Mouse (Mus musculus) left cerebral cortex, postnatal 36 days (tissue): Measurements from ENCODE around the gene Trim2. TPM values are rescaled to one million over a fixed set of nuclear protein-coding genes. Genes with fewer than 3 reads are reported as not detected.

Source experiments
- DNase-seq, 2 experiments: peaks; one replicate each; pipeline ENCODE4 v3.0.0; 2021 to 2022; ENCODE audit warnings: low spot score in 2 of 2, mixed read lengths in 1 of 2
- intact Hi-C: fragments of 180-260 bp; cut with DNase I; formaldehyde crosslinking; loops from one replicate; pipeline ENCODE4 v1.15.1; 2025
- total RNA-seq, 2 experiments: library from RNA; stranded (reverse); gene quantifications; 2 replicates each; pipeline ENCODE4 v1.2.3; 2021

Trim2 gene
- total RNA-seq, 2 experiments from 2014 or later, result 246 to 252 TPM

DNA sequence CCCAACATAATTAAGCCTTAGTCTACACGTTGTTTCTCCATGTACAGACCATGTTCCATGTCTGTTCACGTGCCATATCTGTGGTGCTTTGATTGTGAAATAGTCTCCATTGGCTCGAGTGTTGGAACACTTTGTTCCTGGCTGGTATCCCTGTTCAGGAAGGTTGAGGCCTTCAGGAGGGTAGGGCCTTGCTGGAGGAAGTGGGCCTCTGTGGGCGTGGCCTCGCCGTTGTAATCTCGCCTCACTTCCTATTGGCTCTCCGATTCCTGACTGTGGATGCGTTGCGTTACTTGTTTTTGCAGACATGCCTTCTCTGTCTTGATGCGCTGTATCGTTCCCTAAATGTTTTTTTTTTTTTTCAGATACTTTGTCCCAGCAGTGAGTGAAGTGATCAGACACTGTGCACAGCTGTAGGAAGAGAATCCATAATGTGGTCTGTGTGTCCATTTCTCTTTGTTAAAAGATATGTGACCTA lies 18.3 kb upstream of the Trim2 start:
- DNase-seq, result no peak
- intact Hi-C loops, result no loop called here

DNA sequence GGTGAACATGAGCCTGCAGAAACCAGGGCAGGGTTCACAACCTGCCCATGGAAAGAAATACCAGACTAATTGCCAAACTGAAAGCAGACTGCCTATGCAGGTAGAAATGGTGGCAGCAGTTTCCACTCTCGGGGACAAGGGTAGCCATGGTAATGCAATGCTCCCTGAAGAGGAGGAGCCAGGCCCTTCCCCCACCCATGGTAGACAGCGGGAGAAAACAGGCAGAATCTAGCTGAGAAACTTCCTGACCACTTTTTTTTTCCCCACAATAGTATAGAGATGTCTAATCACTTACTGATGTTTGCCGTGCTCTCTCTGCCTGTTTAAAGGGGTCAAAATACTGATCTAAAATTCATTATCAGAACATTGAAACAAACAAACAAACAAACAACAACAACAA lies 17.8 kb upstream of the Trim2 start:
- intact Hi-C loops, result no loop called here
- no peak for DNase-seq

DNA sequence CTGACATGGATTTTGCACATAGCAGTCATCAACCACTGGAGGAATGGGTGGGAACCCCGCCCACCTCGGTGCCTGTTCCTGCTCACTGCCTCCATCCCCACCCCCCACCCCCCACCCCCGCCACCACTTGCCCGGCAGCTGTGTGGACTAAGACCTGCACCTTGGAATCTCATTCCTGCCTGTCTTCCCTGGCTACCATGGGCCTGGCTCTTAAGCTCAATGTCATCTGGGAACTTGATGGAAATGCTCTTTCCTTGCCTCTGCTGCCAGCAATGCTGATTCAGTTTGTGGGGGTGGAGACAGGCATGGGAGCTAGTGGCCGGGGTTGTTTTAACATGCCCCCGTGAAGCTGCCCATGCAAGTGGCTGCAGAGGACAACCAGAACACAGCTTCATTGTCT lies 17.3 kb upstream of the Trim2 start:
- intact Hi-C loops, result no loop called here
- DNase-seq, result no peak

DNA sequence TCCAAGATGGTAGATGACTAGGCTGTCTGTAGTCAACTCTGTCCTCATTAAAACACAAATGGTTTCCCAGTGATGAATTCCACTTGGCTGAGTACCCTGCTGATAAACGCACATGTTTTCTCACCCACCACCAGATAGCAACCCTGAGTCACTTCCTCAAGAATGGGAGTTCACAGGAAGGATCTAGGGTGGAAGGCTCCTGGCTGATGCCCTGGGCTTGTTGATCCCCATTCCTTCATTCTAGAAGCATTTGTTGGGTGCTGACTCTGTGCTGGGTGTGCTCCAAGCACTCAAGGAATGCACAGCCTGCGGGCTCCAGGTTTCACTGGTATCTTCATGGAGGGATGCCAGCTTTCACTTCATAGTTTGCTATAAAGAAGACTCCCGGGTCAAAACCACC lies 12.8 kb upstream of the Trim2 start:
- intact Hi-C loops, result loop anchor here (10.0 kb wide), 2 partner anchors 225 to 375 kb away; no protein-coding TSS in a partner anchor
- DNase-seq, result no peak

DNA sequence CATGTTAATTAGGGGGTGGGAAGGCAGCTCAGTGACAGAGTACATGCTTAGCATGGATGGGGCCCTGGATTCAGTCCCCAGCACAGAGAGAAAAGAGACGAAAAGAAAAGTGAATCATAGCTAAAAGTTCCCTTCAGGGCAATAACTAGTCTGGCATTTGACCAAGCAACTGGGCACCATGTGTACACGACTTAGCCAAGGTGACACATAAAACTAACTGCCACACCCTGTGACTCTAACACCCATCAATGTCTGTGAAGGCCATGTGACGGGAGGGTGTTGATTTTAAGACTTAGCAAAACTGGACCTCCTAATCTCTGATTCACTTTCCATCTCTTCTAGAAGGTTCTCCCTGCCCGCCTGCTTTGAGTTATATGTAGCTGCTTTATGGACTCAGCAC lies 12.2 kb upstream of the Trim2 start:
- no peak for DNase-seq
- intact Hi-C loops, result loop anchor here (10.0 kb wide), 2 partner anchors 226 to 374 kb away; no protein-coding TSS in a partner anchor

DNA sequence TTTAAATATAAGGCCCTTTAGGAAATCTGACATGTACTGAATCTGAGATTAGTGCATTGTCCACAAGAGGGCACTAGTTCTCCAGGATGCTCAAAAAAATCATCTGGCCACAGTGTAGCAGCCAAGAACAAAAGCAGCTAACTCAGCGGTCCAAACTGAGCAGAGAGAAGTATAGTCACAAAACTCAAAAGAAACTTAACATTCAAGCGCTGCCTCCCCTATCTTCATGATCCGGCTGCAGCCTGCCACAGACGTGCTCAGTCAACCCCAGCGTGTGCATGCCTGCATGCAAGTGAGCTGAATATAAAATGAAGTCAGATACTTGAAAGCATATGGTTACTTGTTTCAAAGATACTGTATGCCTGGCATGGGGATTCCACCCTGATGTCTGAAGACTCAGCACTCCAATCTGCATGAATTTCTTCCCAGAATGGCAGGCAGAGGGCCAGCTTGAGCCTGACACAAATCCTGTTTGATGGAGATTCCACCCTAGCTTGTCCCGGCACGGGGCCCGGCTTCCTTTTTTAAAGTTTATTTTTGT lies 8.0 kb upstream of the Trim2 start:
- intact Hi-C loops, result loop anchor here (10.0 kb wide), 2 partner anchors 230 to 370 kb away; no protein-coding TSS in a partner anchor
- DNase-seq, result peak; percentile 19 to 40

DNA sequence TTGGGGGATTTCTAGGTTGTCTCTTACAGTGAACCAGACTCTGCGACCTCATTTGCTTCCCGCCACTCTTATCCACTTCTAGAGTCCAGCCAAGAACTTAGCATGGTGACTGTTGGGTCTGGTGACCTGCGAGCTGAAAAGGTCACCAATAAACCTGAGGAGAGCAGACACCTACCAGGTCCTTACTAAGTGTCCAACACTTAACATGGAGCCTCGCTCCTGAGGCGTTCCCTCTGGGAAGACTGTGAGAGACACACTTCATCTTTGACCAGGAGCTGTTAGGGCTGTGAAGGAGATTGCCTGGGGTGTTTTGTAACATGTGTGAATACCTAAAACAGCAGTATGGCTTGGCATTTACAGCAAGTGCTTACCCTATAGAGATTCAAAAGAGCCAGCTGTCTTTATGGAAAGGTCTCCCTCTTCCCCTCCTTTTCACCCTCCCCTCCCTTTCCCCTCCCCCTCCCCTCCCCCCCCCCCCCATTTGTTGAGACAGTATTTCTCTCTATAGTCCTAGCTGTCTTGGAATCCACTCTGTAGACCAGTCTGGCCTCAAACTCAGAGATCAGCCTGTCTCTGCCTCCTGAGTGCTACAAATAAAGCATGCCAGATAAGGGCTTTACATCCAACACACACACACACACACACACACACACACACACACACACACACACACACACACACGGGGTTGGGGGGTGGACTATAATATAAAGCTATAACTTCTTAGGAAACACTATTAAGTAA lies 7.3 kb upstream of the Trim2 start:
- intact Hi-C loops, result loop anchor here (1.0 to 10.0 kb wide), 3 partner anchors 139 to 369 kb away; no protein-coding TSS in a partner anchor
- no peak for DNase-seq

DNA sequence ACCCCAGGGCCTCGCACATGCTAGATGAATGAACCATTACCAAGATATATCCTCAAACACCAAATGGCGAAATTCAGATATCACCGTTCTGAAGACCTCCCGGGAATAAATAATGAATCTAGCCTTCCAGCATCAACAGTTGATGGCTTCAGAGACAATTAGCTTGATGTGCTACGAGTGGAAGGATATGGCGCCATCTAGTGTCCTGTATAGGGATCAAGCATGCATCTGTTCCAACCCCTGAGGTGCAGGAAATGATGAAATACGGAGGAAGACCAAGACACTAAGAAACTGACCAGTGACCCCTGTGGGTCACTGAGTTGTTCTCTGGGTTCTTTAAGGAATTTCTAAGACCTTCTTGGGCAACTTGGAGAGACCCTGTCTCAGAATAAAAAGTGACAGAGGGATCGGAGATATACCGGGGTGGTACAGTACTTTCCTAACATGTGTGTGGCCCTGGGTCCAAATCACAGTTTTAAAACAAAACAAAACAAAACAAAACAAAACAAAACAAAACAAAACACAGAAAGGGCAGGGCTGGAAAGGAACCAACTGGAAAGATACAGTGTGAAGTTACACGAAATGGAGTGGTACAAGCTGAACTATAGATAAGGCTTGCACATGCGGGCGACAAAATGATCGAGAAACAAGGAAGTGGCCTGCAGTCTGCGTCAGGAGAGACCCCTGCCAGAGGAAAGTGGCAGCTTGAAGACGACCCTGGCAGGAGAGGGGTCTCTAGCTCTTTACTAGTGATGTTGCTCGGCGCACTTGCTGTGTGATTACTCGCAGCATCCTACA lies 6.5 kb upstream of the Trim2 start:
- intact Hi-C loops, result loop anchor here (1.0 to 10.0 kb wide), 3 partner anchors 138 to 368 kb away; no protein-coding TSS in a partner anchor

DNA sequence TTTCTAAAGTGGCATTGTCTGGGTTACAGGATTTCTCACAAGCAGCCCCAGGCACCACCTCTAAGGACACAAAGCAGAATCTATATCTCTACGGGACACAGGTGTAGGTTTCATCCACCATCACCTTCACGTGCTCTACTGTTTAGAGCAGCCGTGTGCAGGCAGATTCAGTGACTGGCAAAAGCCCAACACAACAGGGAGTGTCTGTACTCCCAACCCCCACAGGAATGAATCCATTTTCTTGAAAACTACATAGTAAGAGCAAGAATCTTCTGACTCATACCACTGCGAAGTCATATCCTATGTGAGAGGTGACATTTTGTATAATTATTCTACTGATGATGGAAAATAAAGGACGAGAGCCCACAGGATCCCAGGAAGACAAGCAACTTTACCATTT lies 5.6 kb upstream of the Trim2 start:
- intact Hi-C loops, result loop anchor here (10.0 kb wide), 2 partner anchors 232 to 368 kb away; no protein-coding TSS in a partner anchor
- DNase-seq, result no peak

More for the DNA sequence above, 6.5 kb upstream of the Trim2 start:
- DNase-seq, result peak; percentile 29 to 66

DNA sequence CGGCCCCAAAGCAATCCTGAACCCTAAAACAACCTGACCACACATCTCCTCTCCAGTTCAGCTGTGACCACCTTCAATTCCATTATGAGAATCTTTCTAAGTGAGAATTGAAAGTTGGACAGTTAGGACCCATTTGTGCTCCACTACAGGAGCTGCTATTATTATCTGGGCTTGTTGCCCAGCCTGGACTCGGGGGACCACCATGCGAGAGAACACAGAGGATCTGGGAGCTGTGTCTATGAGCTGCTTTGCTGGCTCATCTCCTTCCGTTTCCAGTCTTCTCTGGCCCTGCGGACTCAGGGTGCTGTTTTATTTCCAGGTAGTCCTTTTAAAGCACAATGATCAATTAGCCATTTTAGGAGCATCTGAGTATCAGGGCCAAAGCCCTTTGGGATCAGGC lies 839 bp upstream of the Trim2 start:
- no peak for DNase-seq
- intact Hi-C loops, result no loop called here

DNA sequence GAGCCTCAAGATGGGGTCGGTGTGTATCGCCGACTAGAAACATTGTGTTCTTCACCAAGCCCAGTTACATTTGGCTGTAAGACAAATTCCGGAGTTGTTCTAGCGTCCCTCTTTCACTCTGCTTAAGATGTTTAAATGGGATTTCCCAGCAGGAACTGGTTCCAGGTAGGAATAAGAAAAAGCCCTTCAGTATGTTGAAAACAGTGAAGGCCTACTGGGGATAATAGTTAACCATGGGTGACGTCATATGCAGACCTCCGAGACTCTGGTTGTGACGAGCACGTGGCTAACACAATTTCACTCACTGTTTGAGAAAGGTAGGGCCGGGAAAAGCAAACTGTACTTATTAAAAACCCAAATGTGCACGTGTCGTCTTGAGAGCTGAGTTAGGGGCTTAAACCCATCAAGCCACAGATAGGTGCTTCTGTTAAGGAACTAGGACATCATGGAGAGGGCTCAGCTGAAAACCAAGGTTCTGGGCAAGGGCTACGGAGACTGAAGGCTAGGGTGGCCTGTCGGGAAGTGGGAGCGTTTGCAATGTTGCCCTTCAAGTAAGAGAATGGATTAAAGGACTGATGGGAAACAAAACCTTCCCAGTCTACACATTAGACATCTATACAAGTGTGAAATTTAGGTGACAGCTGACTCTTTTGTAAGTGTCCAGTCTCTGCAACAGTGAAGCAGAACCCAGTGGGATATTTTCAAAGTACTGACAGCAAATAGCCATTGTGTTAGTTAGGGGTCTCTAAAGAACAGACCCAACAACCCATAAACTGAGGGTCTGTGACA lies 761 bp downstream of the Trim2 start:
- DNase-seq, result no peak
- intact Hi-C loops, result loop anchor here (2.0 kb wide), 2 partner anchors 47 to 131 kb away; partner anchors contain the start of gene Gm6525

DNA sequence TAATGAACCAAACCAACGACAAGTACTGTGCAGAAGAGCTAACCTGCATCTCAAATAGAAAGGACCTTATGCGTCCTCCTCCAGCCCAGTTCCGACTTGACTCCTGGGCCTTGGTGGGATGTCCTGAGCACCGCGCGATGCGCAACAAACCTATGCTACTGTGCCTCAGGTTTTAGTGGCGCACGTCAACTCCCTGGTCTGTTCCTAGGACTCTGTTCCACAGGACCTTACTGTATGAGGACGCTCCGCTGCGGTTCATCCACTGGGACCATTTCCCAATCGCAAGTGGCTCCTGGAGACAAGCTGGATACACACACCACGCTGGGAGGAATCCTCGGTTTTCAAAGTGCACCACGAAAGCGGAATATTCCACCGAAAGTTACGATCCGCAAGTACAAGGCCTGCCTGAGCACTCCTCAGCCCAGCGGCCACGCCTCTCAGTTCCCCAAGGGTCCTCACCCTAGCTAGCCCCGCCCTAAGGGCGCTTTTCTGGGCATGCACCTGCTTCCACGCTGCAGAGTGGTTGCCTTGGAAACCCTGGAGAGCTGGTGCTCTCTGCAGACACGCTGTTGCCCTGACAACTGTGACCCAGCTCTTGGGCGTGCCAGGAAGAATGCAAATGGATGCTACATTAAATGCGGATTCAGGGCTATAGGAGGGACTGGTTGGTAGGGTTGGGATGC lies 1.5 kb downstream of the Trim2 start:
- intact Hi-C loops, result loop anchor here (2.0 kb wide), 2 partner anchors 46 to 130 kb away; partner anchors contain the start of gene Gm6525
- peak; percentile 76 to 78 for DNase-seq

DNA sequence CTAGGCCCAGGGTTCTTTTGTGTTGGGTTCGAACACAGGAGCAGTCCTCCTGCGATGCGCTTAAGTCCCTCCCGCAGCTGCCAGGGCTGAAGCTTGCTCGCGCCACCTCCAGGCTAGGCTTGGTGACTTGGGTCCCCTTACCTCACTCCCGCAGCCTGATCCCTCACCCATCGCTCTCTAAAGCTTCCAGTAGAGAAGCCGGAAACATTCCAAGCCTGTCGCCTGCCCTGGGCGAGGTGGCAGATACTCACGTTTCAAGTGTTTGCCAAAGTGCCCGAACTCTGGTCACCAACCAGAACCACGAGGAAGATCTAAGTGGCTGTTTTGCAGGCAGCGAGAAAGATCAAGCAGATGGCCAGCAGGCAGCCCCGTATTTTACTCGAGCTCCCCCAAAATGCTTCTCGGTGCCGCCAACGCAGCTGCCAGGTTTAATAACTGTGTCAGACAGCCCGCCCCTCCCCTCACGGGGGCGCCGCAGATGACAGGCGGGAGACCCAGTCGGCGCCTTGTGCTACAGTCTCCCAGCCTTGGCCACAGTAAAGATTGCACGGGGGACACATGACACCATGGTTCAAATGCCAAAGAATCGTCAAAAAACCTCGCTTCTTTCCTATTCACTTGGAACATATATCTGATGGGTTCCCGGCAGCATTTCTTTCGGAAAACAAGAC lies 2.2 kb downstream of the Trim2 start:
- intact Hi-C loops, result loop anchor here (2.0 kb wide), 2 partner anchors 46 to 130 kb away; partner anchors contain the start of gene Gm6525
- peak; percentile 54 to 57 for DNase-seq

DNA sequence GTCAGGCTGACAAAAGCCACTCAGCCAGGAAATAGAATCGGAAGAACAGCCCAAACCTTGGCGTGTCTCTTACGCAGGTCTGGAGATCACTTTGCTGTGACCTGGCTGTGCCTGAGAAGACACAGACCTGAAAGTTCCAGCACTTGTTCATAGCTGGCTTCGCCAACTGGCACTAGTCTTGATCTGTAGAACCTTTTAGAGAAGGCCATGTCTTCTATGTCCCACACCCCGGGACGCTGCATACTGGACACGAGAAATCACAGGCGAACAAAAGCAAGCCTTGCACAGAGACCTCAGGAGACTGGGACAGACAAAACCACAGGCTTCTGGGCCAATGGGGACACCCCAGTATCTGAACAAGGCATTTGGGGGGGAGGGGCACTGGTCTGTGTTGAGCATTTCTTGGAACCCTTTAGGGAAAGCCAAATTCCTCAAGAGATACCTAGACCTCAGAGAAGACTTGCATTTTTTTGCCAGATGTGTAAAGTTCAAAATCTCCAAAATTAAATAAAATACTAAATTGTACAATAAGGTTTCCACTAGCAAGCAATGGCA lies 3.2 kb downstream of the Trim2 start:
- intact Hi-C loops, result no loop called here

DNA sequence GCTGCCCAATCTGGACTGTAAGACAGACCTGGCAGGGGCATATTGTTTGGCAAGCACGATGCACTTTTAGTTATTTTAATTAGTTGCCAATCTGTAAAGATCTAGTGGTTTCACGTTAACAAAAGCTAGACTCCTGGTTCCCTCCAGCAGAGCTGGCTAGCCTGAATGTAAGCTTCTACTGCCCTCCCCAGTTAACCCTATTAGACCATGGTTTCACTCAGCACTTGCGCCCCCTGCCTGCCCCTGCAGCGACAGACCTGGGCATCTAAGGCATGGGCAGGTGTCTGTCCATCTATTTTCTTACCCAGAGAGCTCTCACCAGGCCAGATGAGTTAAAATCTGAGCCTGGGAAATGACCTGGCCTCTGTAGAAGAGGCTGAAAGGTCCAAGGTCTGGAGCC lies 4.4 kb downstream of the Trim2 start:
- DNase-seq, result no peak
- intact Hi-C loops, result no loop called here

More for the DNA sequence above, 3.2 kb downstream of the Trim2 start:
- DNase-seq, result no peak

DNA sequence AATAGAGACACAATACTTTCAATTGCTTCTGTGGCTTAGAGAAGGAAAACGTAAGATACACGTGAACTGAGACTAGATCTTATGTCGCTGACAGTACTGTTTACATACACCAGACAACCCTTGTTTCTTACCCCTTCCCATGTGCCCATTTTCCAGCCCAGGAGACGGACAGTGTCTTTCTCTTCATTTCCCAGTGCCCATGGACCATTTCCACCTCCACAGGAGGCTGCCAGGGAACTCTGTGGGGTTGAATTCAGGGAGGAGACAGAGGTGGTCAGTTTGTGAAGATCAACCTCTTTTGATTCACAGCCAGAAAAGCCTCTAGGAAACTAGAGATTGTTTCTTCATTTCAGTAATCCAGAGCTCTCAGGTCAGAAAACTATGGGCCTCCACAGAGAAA lies 5.0 kb downstream of the Trim2 start:
- intact Hi-C loops, result no loop called here
- DNase-seq, result no peak

DNA sequence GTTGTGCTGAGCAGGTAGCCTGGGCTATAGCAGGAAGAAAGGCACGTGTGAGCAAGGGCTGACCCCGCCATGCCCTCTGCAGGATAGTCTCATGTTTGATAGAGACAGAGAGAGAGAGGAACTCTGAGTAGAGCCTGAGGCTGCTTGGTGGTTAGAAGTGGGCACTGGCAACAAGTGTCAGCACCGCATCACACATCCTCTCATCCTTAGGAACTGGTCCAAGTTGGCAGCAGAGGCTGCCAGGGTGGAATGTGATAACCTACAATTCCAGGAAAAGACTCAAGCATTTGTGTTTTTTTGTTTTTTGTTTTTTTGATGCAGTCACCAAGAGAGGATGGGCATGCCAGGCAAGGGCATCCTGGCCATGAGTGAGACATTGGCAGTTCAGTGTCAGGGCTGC lies 8.5 kb downstream of the Trim2 start:
- intact Hi-C loops, result no loop called here
- DNase-seq, result no peak

DNA sequence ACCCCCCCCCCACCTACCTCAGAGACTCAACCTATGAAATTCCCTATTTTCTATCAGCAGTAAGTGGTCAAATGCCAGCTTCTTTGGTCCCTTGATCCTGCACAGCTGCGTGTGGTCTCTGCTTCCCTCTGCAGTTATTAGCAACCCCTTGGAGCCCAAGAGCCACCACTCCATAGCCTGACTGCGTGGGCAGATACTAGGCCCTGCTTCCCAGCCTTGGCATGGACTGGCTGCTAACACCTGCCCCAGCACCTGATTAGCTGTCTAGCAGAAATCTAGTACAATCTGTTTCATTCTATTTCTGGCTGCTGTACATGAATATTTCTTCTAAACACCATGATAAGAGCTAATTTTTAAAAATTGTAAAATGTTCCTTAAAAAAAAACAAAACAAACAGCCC lies 10.0 kb downstream of the Trim2 start:
- intact Hi-C loops, result no loop called here
- no peak for DNase-seq
